Mouse (Mus musculus): Measurements from ENCODE around the gene Angptl1.

Angptl1 gene

GRCm38 (mm10) chr1:156864240-156864639 is 25.9 kb downstream of the Angptl1 start:
- in situ Hi-C loops (cut with MboI; ENCODE audit: unreplicated experiment in 2 of 2) = loop anchor here in 1 of 2 experiments (25.0 kb wide), 1 partner anchor 673 kb away; no protein-coding TSS in a partner anchor

- in situ Hi-C loops (cut with MboI; ENCODE audit: unreplicated experiment in 2 of 2) = loop anchor here in 1 of 2 experiments (25.0 kb wide), 1 partner anchor 667 kb away; no protein-coding TSS in a partner anchor
Measured at GRCm38 (mm10) chr1:156870028-156870427, 31.7 kb downstream of the Angptl1 start.

GRCm38 (mm10) chr1:156870616-156871015 is 32.3 kb downstream of the Angptl1 start:
- in situ Hi-C loops (cut with MboI; ENCODE audit: unreplicated experiment in 2 of 2) = loop anchor here in 1 of 2 experiments (25.0 kb wide), 1 partner anchor 667 kb away; no protein-coding TSS in a partner anchor

- in situ Hi-C loops (cut with MboI; ENCODE audit: unreplicated experiment in 2 of 2) = no loop called here
Measured at GRCm38 (mm10) chr1:156884782-156885181, 46.4 kb downstream of the Angptl1 start.

- in situ Hi-C loops (cut with MboI; ENCODE audit: unreplicated experiment in 2 of 2) = no loop called here
Measured at GRCm38 (mm10) chr1:156885879-156886278, 47.5 kb downstream of the Angptl1 start.

DNA sequence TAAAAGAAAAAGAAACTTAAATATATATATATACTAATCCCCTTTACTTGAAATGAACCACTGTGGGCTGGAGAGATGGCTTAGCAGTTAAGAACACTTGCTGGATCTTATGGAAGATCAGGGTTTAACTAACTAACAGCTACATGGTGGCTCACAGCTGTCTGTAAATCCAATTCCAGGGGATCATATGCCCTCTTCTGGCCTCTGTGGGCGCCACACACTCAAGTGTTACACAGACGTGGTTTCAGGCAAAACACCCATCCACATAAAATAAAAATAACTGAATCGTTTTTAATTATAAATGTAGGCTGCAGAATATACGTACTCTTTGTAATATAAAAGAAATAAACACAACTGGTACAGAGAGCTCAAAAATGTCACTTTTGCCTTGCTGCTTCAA is 50.5 kb downstream of the Angptl1 start:
- in situ Hi-C loops (cut with MboI; ENCODE audit: unreplicated experiment in 2 of 2) = no loop called here

DNA sequence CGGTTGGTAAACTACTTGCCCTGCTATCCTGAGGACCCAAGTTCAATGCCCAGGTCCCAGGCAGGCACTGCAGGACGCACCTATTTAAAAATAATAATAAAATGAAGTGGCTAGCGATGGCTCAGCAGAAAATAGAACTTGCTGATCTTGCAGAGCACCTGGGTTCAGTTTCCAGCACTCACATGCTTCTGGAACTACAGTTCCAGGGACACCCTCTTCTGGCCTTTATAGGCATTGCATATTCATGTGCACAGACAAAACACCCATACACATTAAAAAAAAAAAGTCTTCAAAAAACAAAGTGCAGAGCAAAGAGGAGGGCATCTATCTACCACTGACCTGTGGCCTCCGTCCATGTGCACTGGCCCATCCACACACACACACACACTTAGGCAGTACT is 53.2 kb downstream of the Angptl1 start:
- in situ Hi-C loops (cut with MboI; ENCODE audit: unreplicated experiment in 2 of 2) = loop anchor here in 1 of 2 experiments (10.0 kb wide), 1 partner anchor 127 kb away; no protein-coding TSS in a partner anchor

DNA sequence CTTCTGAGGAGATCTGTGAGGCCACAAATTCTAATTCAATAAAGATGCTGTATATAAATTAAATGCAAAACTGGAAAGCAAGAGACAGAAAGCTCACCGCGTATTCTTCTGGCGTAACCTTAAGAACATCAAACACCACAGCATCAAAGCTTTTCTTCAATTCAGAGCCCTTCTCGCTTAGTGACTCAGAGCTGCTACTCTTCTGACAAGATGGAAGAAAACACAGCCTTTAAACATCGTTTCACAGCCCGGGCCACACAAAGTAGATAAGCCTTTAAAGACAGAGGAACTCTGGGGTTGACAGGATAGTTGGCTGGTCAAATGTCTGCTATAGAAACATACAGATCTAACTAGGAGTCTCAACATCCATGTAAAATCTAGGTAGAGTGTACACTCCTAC is 63.3 kb downstream of the Angptl1 start:
- in situ Hi-C loops (cut with MboI; ENCODE audit: unreplicated experiment in 2 of 2) = loop anchor here (25.0 kb wide), 2 partner anchors 386 to 489 kb away; partner anchors contain the start of gene Axdnd1 (in 1 of the 2)

GRCm38 (mm10) chr1:156903899-156904298 is 65.5 kb downstream of the Angptl1 start:
- in situ Hi-C loops (cut with MboI; ENCODE audit: unreplicated experiment in 2 of 2) = loop anchor here (25.0 kb wide), 2 partner anchors 383 to 492 kb away; partner anchors contain the start of gene Axdnd1 (in 1 of the 2)

- in situ Hi-C loops (cut with MboI; ENCODE audit: unreplicated experiment in 2 of 2) = loop anchor here (5.0 to 25.0 kb wide), 3 partner anchors 163 to 493 kb away; partner anchors contain the start of gene Axdnd1 (in 1 of the 2)
Measured at GRCm38 (mm10) chr1:156905660-156906059, 67.3 kb downstream of the Angptl1 start.

GRCm38 (mm10) chr1:156909265-156909664 is 70.9 kb downstream of the Angptl1 start:
- in situ Hi-C loops (cut with MboI; ENCODE audit: unreplicated experiment in 2 of 2) = loop anchor here (5.0 to 25.0 kb wide), 3 partner anchors 167 to 497 kb away; partner anchors contain the start of gene Axdnd1 (in 1 of the 2)

- in situ Hi-C loops (cut with MboI; ENCODE audit: unreplicated experiment in 2 of 2) = loop anchor here (5.0 to 25.0 kb wide), 3 partner anchors 168 to 498 kb away; partner anchors contain the start of gene Axdnd1 (in 1 of the 2)
Measured at GRCm38 (mm10) chr1:156909866-156910265, 71.5 kb downstream of the Angptl1 start.

Data from v-Abl transformed pro-B cells (cell line).